Mouse (Mus musculus): ENCODE measurements around the gene Pparg. TPM values are rescaled to one million over a fixed set of nuclear protein-coding genes. Genes with fewer than 3 reads are reported as not detected.

The Pparg gene
- not detected in 2 replicates for total RNA-seq (2012; rRNA removed)
- not detected in 2 replicates for total RNA-seq (2014; rRNA removed)
- not detected in 2 replicates for polyA plus RNA-seq (2012; ENCODE audit: insufficient read length, low read depth)

DNA sequence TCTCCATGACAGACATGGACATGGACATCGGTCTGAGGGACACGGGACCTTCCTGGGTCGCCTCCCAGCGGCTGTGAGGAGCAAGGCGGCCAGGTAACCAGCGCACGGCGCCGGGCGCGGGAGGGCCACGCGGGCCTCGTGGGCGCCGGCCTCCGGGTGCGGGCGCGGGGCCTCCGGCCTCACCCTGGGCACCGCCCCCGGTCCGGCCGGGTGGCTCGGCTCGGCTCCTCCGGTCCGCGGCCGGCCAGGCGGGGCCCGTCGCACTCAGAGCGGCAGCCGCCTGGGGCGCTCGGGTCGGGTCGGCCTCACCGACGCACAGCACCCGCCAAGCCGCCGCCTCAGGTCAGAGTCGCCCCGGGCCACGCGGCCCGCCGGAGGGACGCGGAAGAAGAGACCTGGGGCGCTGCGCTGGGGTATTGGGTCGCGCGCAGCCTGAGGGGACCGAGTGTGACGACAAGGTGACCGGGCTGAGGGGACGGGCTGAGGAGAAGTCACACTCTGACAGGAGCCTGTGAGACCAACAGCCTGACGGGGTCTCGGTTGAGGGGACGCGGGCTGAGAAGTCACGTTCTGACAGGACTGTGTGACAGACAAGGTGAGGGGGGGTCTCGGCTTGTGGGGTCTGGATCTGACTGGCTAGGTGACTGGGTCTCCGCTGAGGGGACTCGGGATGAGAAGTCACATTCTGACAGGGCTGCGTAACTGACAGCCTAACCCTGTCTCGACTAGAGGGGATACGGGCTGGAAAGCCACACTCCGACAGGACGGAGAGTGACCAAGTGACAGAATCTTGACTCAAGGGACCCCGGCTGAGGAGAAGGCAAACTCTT lies at the start of gene Pparg:
Pparg (plus strand) TSS at position 176 of the 830 bp plus-strand sequence.
- Histone ChIP-seq H3K4me3 (replicated peaks in 1 of 3; ENCODE audit: low read depth in 2 of 3, low read length in 2 of 3, poor library complexity in 1 of 3) (no peak within 1 kb of the TSS), H3K27ac (ENCODE audit: insufficient read depth, low read depth) (no peak within 1 kb of the TSS), H3K9ac (ENCODE audit: insufficient read depth, low read depth) (no peak within 1 kb of the TSS), H3K27me3 (replicated peaks) (no peaks in the 10 kb centered on the region), H3K36me3 (replicated peaks in 1 of 2; ENCODE audit: control insufficient read depth in 1 of 2, insufficient read depth in 1 of 2, low read length in 1 of 2) (no peaks in the 10 kb centered on the region), H3K9me3 (replicated peaks; ENCODE audit: low read length) (peaks cover 10% of the 10 kb centered on the region), H3K4me1 (ENCODE audit: control insufficient read depth in 1 of 2, insufficient read depth in 2 of 2) (no peaks in the 10 kb centered on the region), H3K4me2 (ENCODE audit: insufficient read depth, low read depth, poor library complexity, severe bottlenecking) (no peak within 1 kb of the TSS), H3K79me2 (replicated peaks; ENCODE audit: control insufficient read depth, extremely low read depth, insufficient read depth, poor library complexity, severe bottlenecking) (no peaks in the 10 kb centered on the region)
- DNase-seq (ENCODE audit: extremely low read depth) = no peak
- dilution Hi-C loops (cut with MboI; ENCODE audit: extremely low pct_ligation_motif_present, extremely low pct_unique_long_range_greater_than_20kb, low sequenced_read_pairs) = no loop called here
- in situ Hi-C loops (cut with MboI; ENCODE audit: low pct_ligation_motif_present, low pct_unique_long_range_greater_than_20kb, low sequenced_read_pairs) = no loop called here
- no peak for TF ChIP-seq USF2 (conservative IDR thresholded peaks at IDR 0.05; ENCODE audit: low read depth, low read length)
- TF ChIP-seq MAFK (IDR thresholded peaks at IDR 0.05; ENCODE audit: insufficient replicate concordance, low read length) = no peak
- TF ChIP-seq KAT2A (IDR thresholded peaks at IDR 0.05; ENCODE audit: insufficient replicate concordance, low read length) = no peak
- TF ChIP-seq NELFE (IDR thresholded peaks at IDR 0.05; ENCODE audit: low read depth, low read length) = no peak
- TF ChIP-seq JUN (IDR thresholded peaks at IDR 0.05; ENCODE audit: insufficient read depth, low read depth, low read length) = no peak
- no peak for TF ChIP-seq CTCF (conservative IDR thresholded peaks at IDR 0.05 in 1 of 2, IDR thresholded peaks at IDR 0.05 in 1 of 2; ENCODE audit: low read depth in 2 of 2, low read length in 2 of 2)
- no peak for TF ChIP-seq BHLHE40 (IDR thresholded peaks at IDR 0.05; ENCODE audit: low read depth, low read length)
- no peak for TF ChIP-seq SMC3 (IDR thresholded peaks at IDR 0.05; ENCODE audit: low read depth, low read length)
- no peak for TF ChIP-seq RAD21 (IDR thresholded peaks at IDR 0.05; ENCODE audit: low read depth, low read length)
- no peak for TF ChIP-seq JUND (conservative IDR thresholded peaks at IDR 0.05; ENCODE audit: low read depth, low read length)
- TF ChIP-seq ZMIZ1 (IDR thresholded peaks at IDR 0.05; ENCODE audit: low read depth, low read length) = no peak

- Histone ChIP-seq H3K27ac (ENCODE audit: insufficient read depth, low read depth) (no peak overlapping the region), H3K4me3 (replicated peaks in 1 of 3; ENCODE audit: low read depth in 2 of 3, low read length in 2 of 3, poor library complexity in 1 of 3) (no peak overlapping the region), H3K4me2 (ENCODE audit: insufficient read depth, low read depth, poor library complexity, severe bottlenecking) (0 out of 2 replicates have a peak overlapping the region, but pooled peaks have one; percentile 25), H3K9me3 (replicated peaks; ENCODE audit: low read length) (no peaks in the 10 kb centered on the region), H3K27me3 (replicated peaks) (no peaks in the 10 kb centered on the region), H3K36me3 (replicated peaks in 1 of 2; ENCODE audit: control insufficient read depth in 1 of 2, insufficient read depth in 1 of 2, low read length in 1 of 2) (no peaks in the 10 kb centered on the region), H3K9ac (ENCODE audit: insufficient read depth, low read depth) (no peak overlapping the region), H3K79me2 (replicated peaks; ENCODE audit: control insufficient read depth, extremely low read depth, insufficient read depth, poor library complexity, severe bottlenecking) (no peaks in the 10 kb centered on the region), H3K4me1 (ENCODE audit: control insufficient read depth in 1 of 2, insufficient read depth in 2 of 2) (peaks cover 11 to 56% of the 10 kb centered on the region in 2 experiments)
- no peak for DNase-seq (ENCODE audit: extremely low read depth)
- TF ChIP-seq MAZ (IDR thresholded peaks at IDR 0.05; ENCODE audit: low read depth, low read length) (no peak), ZNF384 (IDR thresholded peaks at IDR 0.05; ENCODE audit: low read depth, low read length) (no peak; the same call in 1 of the 2 replicates), UBTF (IDR thresholded peaks at IDR 0.05; ENCODE audit: low read depth, low read length) (no peak)
- in situ Hi-C loops (cut with MboI; ENCODE audit: low pct_ligation_motif_present, low pct_unique_long_range_greater_than_20kb, low sequenced_read_pairs) = no loop called here
- dilution Hi-C loops (cut with MboI; ENCODE audit: extremely low pct_ligation_motif_present, extremely low pct_unique_long_range_greater_than_20kb, low sequenced_read_pairs) = no loop called here
Measured at GRCm38 (mm10) chr6:115312780-115313179, 48.0 kb upstream of the Pparg start.
